Mouse (Mus musculus) embryonic fibroblast, embryonic 13.5 days (primary cell): ENCODE data around the gene Chl1. TPM values are rescaled to one million over a fixed set of nuclear protein-coding genes. Genes with fewer than 3 reads are reported as not detected.

Experiments used
- H3K27ac ChIP-seq: 2 replicates; pipeline ENCODE4 v1.5.1; 2012; ENCODE audit warnings: low read length, control low read depth, inconsistent platforms; ENCODE audit not compliant: insufficient read depth
- H3K4me1 ChIP-seq: 2 replicates; pipeline ENCODE4 v1.6.1; 2011; ENCODE audit warnings: low read length; ENCODE audit not compliant: control insufficient read depth, insufficient read depth
- H3K4me3 ChIP-seq: 2 replicates; pipeline ENCODE4 v1.5.1; 2011; ENCODE audit warnings: mild to moderate bottlenecking, control low read depth, low read length; ENCODE audit not compliant: insufficient read depth
- CTCF ChIP-seq: IDR thresholded peaks from 2 replicates; pipeline ENCODE4 v1.5.1; 2011; ENCODE audit warnings: mild to moderate bottlenecking, control low read depth, low read length, moderate library complexity, borderline replicate concordance; ENCODE audit not compliant: insufficient read depth
- POLR2A ChIP-seq: IDR thresholded peaks from 2 replicates; pipeline ENCODE4 v1.6.1; 2011; ENCODE audit warnings: low read depth, mild to moderate bottlenecking, control low read depth, low read length, moderate library complexity
- polyA plus RNA-seq: library from polyadenylated mRNA; stranded (reverse); fragments of >200 nt; gene quantifications from 2 replicates; pipeline ENCODE4 v1.2.4, GENCODE M21; 2011; ENCODE audit warnings: low read depth; ENCODE audit not compliant: missing spikeins, insufficient read length

Chl1 gene
- polyA plus RNA-seq, 1 experiment = 5.7 TPM

- no peak overlapping the region for H3K27ac ChIP-seq
- TF ChIP-seq POLR2A (no peak), CTCF (no peak)
- no peaks in the 10 kb centered on the region for H3K4me1 ChIP-seq
- H3K4me3 ChIP-seq = no peak overlapping the region
Measured at GRCm38 (mm10) chr6:103542576-103542975, 32.2 kb downstream of the Chl1 start.

GRCm38 (mm10) chr6:103543753-103544152, 33.4 kb downstream of the Chl1 start:
- no peaks in the 10 kb centered on the region for H3K4me1 ChIP-seq
- no peak overlapping the region for H3K27ac ChIP-seq
- TF ChIP-seq POLR2A = no peak
- TF ChIP-seq CTCF = no peak
- H3K4me3 ChIP-seq = no peak overlapping the region

- Histone ChIP-seq H3K27ac (no peak overlapping the region), H3K4me1 (no peaks in the 10 kb centered on the region), H3K4me3 (no peak overlapping the region)
- no peak for TF ChIP-seq CTCF
- no peak for TF ChIP-seq POLR2A
Measured at GRCm38 (mm10) chr6:103546314-103546713, 35.9 kb downstream of the Chl1 start.

- TF ChIP-seq CTCF = no peak
- TF ChIP-seq POLR2A = no peak
- no peaks in the 10 kb centered on the region for H3K4me1 ChIP-seq
Measured at GRCm38 (mm10) chr6:103549929-103550328, 39.5 kb downstream of the Chl1 start.

GRCm38 (mm10) chr6:103558037-103558893, 47.9 kb downstream of the Chl1 start:
- H3K4me1 ChIP-seq = no peaks in the 10 kb centered on the region
- no peak overlapping the region for H3K27ac ChIP-seq
- no peak overlapping the region for H3K4me3 ChIP-seq
- TF ChIP-seq CTCF = no peak
- no peak for TF ChIP-seq POLR2A

More at GRCm38 (mm10) chr6:103549929-103550328, 39.5 kb downstream of the Chl1 start:
- Histone ChIP-seq H3K27ac (no peak overlapping the region), H3K4me3 (no peak overlapping the region)

- TF ChIP-seq CTCF (no peak), POLR2A (no peak)
- Histone ChIP-seq H3K4me1 (no peaks in the 10 kb centered on the region), H3K4me3 (no peak overlapping the region)
Measured at GRCm38 (mm10) chr6:103558894-103559225, 48.5 kb downstream of the Chl1 start.

GRCm38 (mm10) chr6:103559344-103559743, 49.0 kb downstream of the Chl1 start:
- Histone ChIP-seq H3K27ac (no peak overlapping the region), H3K4me1 (no peaks in the 10 kb centered on the region), H3K4me3 (no peak overlapping the region)
- TF ChIP-seq POLR2A = no peak
- TF ChIP-seq CTCF = no peak

More at GRCm38 (mm10) chr6:103558894-103559225, 48.5 kb downstream of the Chl1 start:
- no peak overlapping the region for H3K27ac ChIP-seq

- Histone ChIP-seq H3K27ac (no peak overlapping the region), H3K4me1 (no peaks in the 10 kb centered on the region; the same call in 1 of the 2 replicates), H3K4me3 (no peak overlapping the region)
- TF ChIP-seq POLR2A = no peak
- no peak for TF ChIP-seq CTCF
Measured at GRCm38 (mm10) chr6:103564811-103565210, 54.4 kb downstream of the Chl1 start.

GRCm38 (mm10) chr6:103567247-103567646, 56.9 kb downstream of the Chl1 start:
- Histone ChIP-seq H3K4me3 (no peak overlapping the region), H3K27ac (no peak overlapping the region), H3K4me1 (no peaks in the 10 kb centered on the region; the same call in 1 of the 2 replicates)
- TF ChIP-seq CTCF = no peak
- no peak for TF ChIP-seq POLR2A

- no peaks in the 10 kb centered on the region; the same call in 1 of the 2 replicates for H3K4me1 ChIP-seq
- TF ChIP-seq POLR2A (no peak), CTCF (no peak)
- H3K27ac ChIP-seq = no peak overlapping the region
Measured at GRCm38 (mm10) chr6:103572659-103573058, 62.3 kb downstream of the Chl1 start.

More at GRCm38 (mm10) chr6:103572659-103573058, 62.3 kb downstream of the Chl1 start:
- H3K4me3 ChIP-seq = no peak overlapping the region
